Mouse (Mus musculus) heart, postnatal 36 days (tissue): ENCODE results near the gene Stoml2. TPM values are rescaled to one million over a fixed set of nuclear protein-coding genes. Genes with fewer than 3 reads are reported as not detected.
"Not testable (repeated sequence)": the region's sequence is repeated elsewhere in the genome, so short reads cannot be mapped to it uniquely, and the experiment has no call there.

Experiments used
- DNase-seq, 2 experiments: peaks; one replicate each; pipeline ENCODE4 v3.0.0; 2021 to 2022
- intact Hi-C: fragments of 180-260 bp; cut with DNase I; formaldehyde crosslinking; loops from one replicate; pipeline ENCODE4 v1.15.1; 2025
- total RNA-seq, 2 experiments: library from RNA; stranded (reverse); gene quantifications; 2 replicates each; pipeline ENCODE4 v1.2.3; 2021

Gene Stoml2
- total RNA-seq, 2 experiments from 2014 or later: 108 to 115 TPM

DNA sequence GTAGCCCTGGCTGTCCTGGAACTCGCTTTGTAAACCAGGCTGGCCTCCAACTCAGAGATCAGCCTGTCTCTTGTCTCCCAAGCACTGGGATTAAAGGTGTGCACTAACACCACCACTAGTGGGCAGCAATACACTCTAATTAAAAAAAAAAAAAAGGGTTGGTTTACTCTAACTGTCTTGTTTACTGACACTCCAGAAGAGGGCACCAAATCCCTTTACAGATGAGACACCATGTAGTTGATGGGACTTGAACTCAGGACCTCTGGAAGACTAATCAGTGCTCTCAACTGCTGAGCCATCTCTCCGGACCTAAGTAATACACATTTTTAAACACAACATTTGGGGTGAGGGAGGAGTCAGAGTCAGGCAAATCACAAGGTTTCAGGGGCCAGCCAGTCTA, 25.7 kb downstream of the Stoml2 start:
- intact Hi-C loops: loop anchor here (1.0 kb wide), 1 partner anchor 20 kb away; the partner anchor contains the start of gene Pigo
- no peak for DNase-seq

DNA sequence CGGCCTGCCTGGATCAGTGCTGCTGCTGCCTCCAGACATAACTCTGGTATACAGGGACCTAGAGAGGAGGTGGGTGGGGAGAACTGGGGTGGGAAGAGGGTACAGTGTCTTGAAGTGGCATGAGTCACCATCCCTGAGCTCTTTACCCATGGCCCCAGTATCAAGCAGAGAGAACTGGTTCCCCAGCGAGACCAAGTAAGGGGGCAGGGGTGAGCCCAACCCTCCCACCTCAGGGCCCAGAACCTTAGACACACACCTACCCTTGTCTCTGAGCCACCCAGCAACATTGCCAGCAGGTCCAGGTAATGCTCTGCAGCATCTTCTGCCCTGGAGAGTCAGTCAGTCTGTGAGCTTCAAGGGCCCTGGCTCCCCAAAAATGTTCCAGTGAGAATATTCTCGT, 26.6 kb downstream of the Stoml2 start:
- DNase-seq: no peak
- intact Hi-C loops: no loop called here

DNA sequence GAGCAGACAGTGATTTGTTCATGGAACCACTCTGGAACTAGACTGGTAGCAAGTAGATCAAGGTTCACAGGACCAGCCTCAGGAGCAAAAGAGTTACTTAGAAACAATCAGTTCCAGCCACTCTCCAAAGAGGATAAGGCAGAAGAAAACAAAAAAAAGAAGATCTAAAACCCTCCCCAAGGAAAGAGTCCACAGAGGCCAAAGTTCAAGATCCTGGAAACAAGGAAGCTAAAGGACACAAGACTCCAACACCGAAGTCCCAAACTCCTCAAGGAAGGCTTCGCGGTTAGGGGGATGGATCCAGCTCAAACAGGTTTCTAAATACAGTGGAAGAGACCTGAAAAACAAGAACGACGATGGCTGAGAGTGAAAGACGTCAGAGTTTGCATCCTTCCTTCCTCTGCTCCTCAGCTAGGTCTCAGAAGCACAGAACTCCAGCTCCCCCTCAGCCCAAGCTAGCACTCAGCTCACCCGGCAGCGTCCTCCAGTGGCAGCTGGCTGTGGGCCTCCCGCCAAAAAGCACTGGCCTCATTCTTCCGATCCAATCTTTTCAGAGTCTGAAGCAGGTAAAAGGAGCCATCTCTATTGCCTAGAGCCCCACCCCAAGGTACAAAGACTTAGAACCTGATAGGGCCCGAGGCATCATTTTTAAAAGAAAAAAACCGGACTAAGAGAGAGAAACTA, 28.6 kb downstream of the Stoml2 start:
- no peak for DNase-seq
- intact Hi-C loops: no loop called here

DNA sequence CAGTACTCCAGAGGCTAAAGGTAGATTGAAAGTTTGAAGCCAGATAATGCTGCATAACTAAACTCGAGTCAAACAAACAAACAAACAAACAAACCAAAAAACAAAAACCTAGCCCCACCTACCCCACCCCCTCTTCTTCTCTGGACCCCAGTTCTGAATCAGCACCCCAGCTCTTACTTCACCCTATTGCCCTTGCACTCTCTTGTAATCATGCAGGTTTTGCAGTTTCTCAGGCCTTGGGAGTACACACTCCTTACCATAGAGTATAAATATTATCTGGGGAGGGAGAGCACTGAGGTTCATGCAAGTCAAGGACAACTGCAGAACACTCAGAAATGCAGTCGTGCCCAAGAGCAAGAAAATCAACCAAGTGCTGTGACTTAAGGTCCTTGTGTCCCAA, 30.2 kb downstream of the Stoml2 start:
- intact Hi-C loops: no loop called here
- DNase-seq: no peak

DNA sequence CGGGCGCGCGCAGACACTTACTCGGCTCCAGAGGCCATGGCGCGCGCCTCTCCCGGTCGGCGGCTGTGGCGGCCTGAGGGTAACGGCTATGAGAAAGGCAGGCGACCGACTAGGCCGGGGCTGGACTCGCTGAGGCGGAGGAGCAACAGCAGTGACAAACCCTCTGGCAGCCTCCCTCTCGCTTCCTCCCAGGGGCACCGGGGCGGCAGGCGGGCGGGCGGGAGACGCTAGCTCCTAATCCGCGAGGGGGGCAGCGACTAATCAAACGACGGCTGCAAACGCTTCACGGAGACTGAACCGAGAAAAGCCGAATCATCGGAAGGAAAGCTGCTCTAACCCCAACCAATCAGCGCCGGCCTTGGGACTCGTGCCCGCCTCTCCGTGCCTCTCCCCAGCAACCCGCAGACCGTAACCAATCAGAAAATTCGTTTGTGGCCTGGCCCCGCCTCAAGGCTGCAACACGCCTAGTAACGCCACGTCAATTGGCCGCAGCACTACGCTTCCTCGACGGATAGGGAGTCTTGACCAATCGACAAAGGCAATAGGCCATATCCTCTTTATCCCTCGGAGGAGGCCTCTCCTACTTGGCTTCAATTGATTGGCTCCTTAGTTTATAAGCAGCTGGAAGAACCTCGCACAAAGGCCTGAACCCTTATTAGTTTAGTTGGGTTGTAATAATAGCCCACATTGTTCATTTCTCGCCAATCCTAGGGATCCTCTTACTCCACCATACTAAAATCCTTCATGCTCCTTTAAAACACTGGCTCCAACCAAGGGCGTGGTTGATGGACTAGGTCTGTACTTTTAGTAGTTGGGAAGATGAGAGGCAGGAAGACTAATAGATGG, 31.1 kb downstream of the Stoml2 start, which contains the start of gene Vcp:
Vcp (minus strand) TSS at position 367 of the 846 bp plus-strand sequence.
- DNase-seq: peak; percentile 97
- intact Hi-C loops: not testable (repeated sequence)

DNA sequence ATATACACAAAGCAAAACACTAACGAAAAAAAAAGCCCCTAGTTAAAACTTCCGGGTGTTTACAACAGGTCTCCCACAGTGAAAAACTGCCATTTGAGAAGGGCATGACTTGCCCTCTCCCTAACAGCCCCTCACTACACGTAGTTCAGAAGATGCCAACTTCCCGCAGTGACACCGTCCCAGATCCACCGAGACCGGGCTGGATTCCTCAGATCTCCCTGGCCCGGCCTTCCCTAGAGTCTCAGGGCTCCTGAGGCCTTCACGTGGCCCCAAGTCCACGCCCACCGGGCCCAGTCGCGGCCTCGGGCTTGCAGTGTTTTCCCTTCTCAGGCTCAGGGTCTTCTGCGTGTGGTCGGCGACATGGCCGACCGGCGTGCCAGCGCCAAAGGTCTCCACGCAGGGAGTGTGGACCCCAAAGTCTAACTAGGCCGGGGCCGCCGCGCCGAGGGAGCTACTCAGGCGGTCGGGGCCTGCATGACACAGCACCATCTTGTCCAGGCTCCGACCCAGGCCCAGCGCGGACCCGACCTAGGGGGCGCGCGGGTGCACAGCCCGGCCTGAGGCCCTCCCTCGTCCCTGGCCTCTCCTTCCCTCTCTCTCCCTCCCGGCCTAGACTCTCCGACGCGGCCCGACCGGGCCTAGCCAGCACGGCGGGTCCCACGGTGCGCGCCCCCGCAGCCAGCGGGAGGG, 31.9 kb downstream of the Stoml2 start:
- peak; percentile 72 to 80 for DNase-seq
- intact Hi-C loops: no loop called here

DNA sequence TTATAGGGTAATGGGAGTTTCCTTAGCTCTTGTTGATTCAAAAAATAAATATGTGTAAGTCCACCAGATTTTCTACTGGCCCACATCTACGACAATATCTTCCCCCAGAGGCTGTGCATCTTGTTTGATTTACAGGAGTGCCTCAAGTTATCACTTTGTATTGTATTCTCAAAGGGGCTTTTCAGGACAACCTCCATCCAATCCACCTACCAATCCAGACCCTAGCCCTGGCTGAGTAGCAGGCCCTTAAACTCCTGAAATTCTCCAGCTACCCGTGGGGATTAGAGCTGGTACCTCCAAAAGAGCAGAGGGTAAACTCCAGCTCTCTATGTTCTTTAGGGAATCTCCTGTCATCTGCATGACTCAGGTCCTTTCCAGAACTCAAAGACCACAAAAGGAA, 33.5 kb downstream of the Stoml2 start:
- intact Hi-C loops: no loop called here
- no peak for DNase-seq

DNA sequence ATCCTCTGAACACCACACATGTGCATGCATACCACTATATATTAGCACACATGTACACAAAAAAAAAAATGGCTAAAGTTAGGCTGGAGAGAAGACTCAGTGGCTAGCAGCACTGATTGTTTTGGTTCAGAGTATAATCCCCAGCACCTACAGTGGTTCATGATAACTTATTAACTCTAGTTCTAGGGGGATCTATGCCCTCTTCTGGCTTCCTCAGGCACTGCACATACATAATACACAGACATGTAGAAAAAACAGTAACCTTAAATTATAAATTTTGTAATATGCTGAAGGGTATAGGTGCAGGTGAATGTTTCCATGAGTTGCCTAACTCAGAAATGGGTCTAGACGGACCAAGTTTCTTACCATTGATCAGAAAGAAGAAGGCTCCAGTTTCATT, 43.2 kb downstream of the Stoml2 start:
- DNase-seq: no peak
- intact Hi-C loops: no loop called here

DNA sequence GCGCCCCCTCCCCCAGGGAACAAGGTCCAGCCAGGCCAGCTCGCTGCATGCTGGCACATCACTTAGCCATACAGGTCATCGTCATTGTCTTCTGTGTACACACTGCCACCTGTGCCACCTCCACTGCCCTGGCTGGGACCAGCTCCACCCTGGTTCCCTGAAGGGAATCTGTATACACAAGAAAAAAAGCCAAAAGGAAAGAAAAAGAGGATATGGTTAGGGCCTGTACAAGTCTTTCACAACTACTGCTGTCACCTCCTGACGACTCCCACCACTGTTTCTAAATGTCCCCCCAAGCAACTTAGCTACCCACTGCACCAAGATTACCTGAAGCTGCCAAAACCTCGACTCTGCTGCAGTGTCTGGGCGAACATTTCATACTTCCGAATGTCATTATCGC, 51.0 kb downstream of the Stoml2 start:
- intact Hi-C loops, DNase-seq: not testable (repeated sequence)

DNA sequence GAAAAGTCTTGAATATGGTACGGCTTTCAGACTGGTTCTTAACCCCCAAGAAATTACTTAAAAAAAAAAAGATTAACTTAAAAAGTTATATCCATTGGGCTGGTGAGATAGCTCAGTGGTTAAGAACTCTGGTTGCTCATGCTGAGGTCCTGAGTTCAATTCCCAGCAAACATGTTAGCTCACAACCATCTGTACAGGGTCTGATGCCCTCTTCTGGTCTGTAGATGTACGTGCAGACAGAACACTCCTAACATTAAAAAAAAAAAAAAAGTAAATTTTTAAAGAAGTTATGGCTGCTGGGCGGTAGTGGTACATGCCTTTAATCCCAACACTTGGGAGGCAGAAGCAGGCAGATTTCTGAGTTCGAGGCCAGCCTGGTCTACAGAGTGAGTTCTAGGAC, 53.4 kb downstream of the Stoml2 start:
- intact Hi-C loops: no loop called here
- no peak for DNase-seq

Other genes with a start within 250 kb of the Stoml2 start
- gene Fam205a1, start 177.8 kb downstream of the Stoml2 start, total RNA-seq: under 1 TPM in 1 of 2 experiments, not detected in 1; 0.08 TPM
- gene Gm12394, start 174.9 kb downstream of the Stoml2 start, total RNA-seq: not detected
- 1 to 10 TPM; 6.2 to 9.6 TPM for gene Fam205c, start 157.5 kb downstream of the Stoml2 start, total RNA-seq
- gene Phf24, start 115.0 kb downstream of the Stoml2 start, total RNA-seq: 1 to 10 TPM; 5.6 to 8.0 TPM
- gene Dnajb5, start 81.9 kb downstream of the Stoml2 start, total RNA-seq: 10 to 100 TPM; 70.6 to 92.4 TPM
- not detected for gene 1700022I11Rik, start 62.1 kb downstream of the Stoml2 start, total RNA-seq
- 100 to 1,000 TPM; 264 to 265 TPM for gene Vcp, start 31.2 kb downstream of the Stoml2 start, total RNA-seq
- 1 to 10 TPM; 2.6 to 3.2 TPM for gene Fancg, start 21.2 kb downstream of the Stoml2 start, total RNA-seq
- 10 to 100 TPM; 20.1 to 23.2 TPM for gene Pigo, start 5.9 kb downstream of the Stoml2 start, total RNA-seq
- 10 to 100 TPM; 26.1 to 30.0 TPM for gene Fam214b, start 14.5 kb upstream of the Stoml2 start, total RNA-seq
- 10 to 100 TPM; 12.9 to 13.5 TPM for gene Unc13b, start 27.2 kb upstream of the Stoml2 start, total RNA-seq
- under 1 TPM in 1 of 2 experiments, not detected in 1; 0.05 TPM for gene Atp8b5, start 235.4 kb upstream of the Stoml2 start, total RNA-seq